Mouse (Mus musculus): ENCODE measurements around the gene Eif3i. TPM values are rescaled to one million over a fixed set of nuclear protein-coding genes. Genes with fewer than 3 reads are reported as not detected.

The Eif3i gene
- 100 to 1,000 TPM; 175 to 192 TPM for polyA plus RNA-seq (2017; shearing (Covaris generic))

DNA sequence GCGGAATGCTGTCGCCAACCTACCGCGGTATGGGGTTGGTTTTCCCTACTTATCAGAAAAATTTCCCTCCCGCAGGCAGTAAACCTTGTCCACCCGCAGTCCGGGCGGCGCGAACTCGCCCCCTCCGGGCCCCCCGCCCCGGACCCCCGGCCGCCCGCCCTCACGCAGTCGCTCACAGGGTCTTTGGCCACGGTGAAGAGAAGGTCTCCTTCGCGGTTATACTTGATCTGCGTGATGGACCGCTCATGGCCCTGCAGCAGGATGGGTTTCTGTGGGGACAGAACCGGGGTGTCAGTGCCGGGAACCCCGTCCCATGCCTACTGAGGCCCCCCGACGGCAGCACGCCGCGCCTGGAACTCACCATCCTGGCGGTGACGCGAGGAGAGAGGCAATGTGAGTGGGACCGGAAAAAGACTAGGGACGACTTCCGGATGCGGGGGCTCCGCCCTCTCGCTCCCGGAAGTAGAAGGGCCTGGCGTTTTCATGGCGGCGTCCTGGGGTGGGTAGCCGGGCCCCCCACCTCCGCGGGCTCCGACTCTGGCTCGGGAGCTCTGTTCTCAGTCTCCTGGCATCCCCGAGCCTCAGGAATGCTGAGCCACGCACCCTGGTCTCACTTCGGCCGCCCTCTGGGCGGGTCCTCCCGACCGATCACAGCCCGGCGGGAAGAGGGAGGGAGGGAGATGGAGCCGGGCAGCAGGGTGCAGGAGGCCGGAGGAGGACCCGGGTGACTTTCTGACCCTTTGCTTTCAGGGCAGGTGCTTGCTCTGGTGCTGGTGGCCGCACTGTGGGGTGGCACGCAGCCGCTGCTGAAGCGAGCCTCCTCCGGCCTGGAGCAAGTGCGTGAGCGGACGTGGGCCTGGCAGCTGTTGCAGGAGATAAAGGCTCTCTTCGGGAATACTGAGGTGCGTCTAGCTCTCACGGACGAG lies at the start of gene Eif3i, which contains the start of gene Tmem234:
TSS of gene Eif3i (minus strand) at position 416 of the 926 bp plus-strand sequence.
TSS of gene Tmem234 (plus strand) at position 436 of the 926 bp plus-strand sequence.

DNA sequence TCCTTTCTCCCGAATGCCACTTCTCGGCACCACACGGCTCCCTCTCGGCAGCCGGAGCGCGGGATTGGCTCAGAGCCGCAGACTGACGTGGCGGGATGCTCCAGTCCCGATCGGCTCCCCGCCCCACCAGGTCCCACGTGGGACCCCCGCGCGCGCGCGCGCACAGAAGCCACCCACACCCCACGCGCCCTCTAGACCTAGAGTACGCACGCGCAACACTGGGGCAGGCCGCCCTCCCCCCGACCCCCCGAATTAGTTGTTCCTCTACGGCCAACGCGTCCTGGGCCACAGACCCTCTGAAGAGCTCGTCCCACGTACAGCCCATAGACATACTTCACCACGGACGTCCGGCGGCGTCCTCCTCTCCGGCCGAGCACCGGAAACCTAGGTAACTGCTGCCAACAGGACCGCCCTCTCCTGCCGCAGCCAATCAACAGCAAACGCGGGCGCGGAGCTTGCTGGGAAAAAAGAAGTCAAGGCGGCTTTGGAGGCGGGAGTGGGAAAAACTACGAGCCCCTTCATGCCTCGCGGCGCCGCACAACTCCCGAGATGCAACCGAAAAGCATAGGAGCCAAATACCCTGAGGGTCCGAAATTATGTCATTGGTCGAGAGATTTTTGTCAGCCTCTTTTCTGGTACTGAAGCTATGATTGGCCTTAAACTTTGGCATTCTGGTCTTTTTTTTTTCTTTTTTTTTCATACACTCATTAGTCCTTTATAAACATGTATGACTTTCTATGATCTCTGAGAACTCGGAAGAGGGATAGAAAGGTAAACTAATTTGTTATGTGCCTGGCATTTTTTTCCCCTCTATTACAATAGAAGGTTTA lies 40.4 kb upstream of the Eif3i start, which contains the start of gene Txlna:
TSS of gene Txlna (minus strand) at position 428 of the 830 bp plus-strand sequence.

GRCm38 (mm10) chr4:129623681-129624091 lies 23.2 kb upstream of the Eif3i start, which contains the start of gene Ccdc28b:
Gene Ccdc28b (minus strand): TSS chr4:129623947.

DNA sequence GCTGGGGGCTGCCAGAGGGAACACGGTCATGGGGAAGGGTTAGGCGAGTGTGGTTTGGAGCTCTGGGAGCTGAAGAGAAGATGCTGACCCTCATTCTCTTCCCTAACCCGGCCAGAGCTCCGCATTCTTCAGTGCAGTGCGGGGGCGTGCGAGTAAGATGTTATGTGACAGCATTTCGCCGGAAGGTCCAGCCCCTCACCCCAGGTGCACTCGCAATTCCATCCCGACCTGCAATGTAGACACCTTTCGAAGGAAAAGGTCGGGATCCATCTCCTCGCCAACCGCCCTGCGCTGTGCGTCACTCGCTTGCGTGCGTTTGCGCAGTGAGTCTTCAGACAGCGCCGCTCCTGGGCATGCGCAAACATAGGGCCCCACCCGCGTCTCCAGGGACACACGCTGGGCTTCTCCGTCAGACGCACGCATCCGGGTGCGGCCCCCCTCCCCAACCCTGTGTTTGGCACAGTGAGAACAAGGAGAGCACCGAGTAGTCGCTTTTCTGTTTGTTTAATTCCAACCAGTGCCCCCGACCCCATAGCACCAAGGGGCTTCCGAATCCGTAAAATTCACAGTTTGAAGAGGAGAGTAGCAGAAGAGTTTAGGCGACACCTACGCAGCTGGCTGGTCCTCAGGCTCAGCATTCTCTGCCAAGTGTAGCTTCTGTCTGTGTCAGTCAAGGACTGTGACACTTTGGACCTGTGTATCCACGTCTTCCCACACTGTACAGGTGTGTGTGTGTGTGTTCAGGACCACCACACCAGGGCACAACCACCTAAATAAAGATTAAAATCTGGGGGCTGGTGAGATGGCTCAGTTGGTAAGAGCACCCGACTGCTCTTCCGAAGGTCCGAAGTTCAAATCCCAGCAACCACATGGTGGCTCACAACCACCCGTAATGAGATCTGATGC lies 18.6 kb upstream of the Eif3i start, which contains the start of gene Iqcc:
TSS of gene Iqcc (minus strand) at position 314 of the 906 bp plus-strand sequence.

GRCm38 (mm10) chr4:129614093-129614492 lies 13.6 kb upstream of the Eif3i start, which contains the start of gene Dcdc2b:
Gene Dcdc2b (minus strand): TSS chr4:129614257.

DNA sequence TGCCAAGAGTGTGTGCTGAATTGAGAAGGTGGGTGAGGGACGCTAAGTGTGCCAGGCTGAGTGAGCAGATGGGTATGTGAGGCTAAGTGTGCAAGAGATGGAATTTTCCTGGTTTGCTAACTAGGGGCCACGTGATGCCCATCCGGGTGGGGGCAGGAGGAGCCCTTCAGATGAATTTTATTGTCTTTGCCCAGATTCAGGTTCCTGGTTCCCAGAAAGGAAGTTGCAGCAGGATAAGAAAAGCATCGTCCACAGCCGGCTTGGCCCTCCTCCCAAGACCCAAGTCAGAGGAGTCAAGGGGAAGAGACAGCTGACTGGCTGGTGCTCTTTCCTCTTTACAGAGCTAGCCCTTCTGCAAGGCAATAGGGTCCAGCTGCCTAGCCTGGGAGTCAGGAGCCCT lies 22.0 kb downstream of the Eif3i start, which contains the start of gene Fam167b:
TSS of gene Fam167b (minus strand) at position 84 of the 400 bp plus-strand sequence.

DNA sequence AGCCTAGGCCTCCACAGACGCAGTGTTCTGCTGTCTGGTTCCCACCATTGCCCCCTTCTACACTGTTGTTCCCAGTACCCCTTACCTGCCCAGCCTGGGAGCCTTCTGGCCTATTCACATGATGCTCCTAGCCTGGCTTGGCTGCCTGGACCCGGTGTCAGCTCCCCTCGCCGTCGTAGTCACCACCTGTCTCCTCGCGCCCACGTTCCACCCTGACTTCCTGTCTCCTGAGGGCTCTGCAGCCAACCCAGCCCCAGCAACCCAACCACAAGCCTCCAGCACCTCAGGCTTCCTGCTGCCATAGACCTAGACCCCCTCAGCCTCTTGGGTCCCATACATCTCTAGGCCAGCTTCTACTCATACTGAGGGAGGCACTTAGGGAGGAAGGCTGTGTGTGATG lies 27.0 kb downstream of the Eif3i start, which contains the start of gene Lck:
TSS of gene Lck (minus strand) at position 212 of the 400 bp plus-strand sequence.

GRCm38 (mm10) chr4:129542592-129543141 lies 57.8 kb downstream of the Eif3i start, which contains the start of gene Hdac1:
Gene Hdac1 (minus strand): TSS chr4:129542713.

Other genes starting within 250 kb of the Eif3i start
- gene Zbtb8a, start 222.5 kb downstream of the Eif3i start, polyA plus RNA-seq (2017; shearing (Covaris generic)) = 10 to 100 TPM; 10.9 to 17.0 TPM
- gene Zbtb8b, start 159.8 kb downstream of the Eif3i start, polyA plus RNA-seq (2017; shearing (Covaris generic)) = under 1 TPM; 0.05 to 0.15 TPM
- 10 to 100 TPM; 32.3 to 41.6 TPM for gene Bsdc1, start 139.1 kb downstream of the Eif3i start, polyA plus RNA-seq (2017; shearing (Covaris generic))
- under 1 TPM in 1 of 2 experiments, not detected in 1; 0.12 TPM for gene Tssk3, start 109.6 kb downstream of the Eif3i start, polyA plus RNA-seq (2017; shearing (Covaris generic))
- under 1 TPM in 1 of 2 experiments, not detected in 1; 0.67 TPM for gene Fam229a, start 109.5 kb downstream of the Eif3i start, polyA plus RNA-seq (2017; shearing (Covaris generic))
- gene Marcksl1, start 87.1 kb downstream of the Eif3i start, polyA plus RNA-seq (2017; shearing (Covaris generic)) = 10 to 100 TPM; 35.3 to 36.6 TPM
- gene Hdac1, start 57.9 kb downstream of the Eif3i start, polyA plus RNA-seq (2017; shearing (Covaris generic)) = 100 to 1,000 TPM; 277 to 296 TPM
- 1,000 to 10,000 TPM; 1,474 to 1,514 TPM for gene Lck, start 27.0 kb downstream of the Eif3i start, polyA plus RNA-seq (2017; shearing (Covaris generic))
- under 1 TPM; 0.42 to 0.60 TPM for gene Fam167b, start 22.1 kb downstream of the Eif3i start, polyA plus RNA-seq (2017; shearing (Covaris generic))
- gene Tmem234, start within 50 bp of the Eif3i start, polyA plus RNA-seq (2017; shearing (Covaris generic)) = 100 to 1,000 TPM; 197 to 198 TPM
- gene Dcdc2b, start 13.6 kb upstream of the Eif3i start, polyA plus RNA-seq (2017; shearing (Covaris generic)) = 1 to 10 TPM; 3.3 to 5.4 TPM
- 10 to 100 TPM; 30.2 to 39.2 TPM for gene Iqcc, start 18.5 kb upstream of the Eif3i start, polyA plus RNA-seq (2017; shearing (Covaris generic))
- 10 to 100 TPM; 41.9 to 47.5 TPM for gene Ccdc28b, start 23.3 kb upstream of the Eif3i start, polyA plus RNA-seq (2017; shearing (Covaris generic))
- 10 to 100 TPM; 59.2 to 70.3 TPM for gene Txlna, start 40.4 kb upstream of the Eif3i start, polyA plus RNA-seq (2017; shearing (Covaris generic))
- 10 to 100 TPM; 20.0 to 21.9 TPM for gene Kpna6, start 72.1 kb upstream of the Eif3i start, polyA plus RNA-seq (2017; shearing (Covaris generic))
- 10 to 100 TPM; 19.2 to 20.0 TPM for gene Tmem39b, start 96.2 kb upstream of the Eif3i start, polyA plus RNA-seq (2017; shearing (Covaris generic))
- gene Khdrbs1, start 141.7 kb upstream of the Eif3i start, polyA plus RNA-seq (2017; shearing (Covaris generic)) = 100 to 1,000 TPM; 154 to 160 TPM
- 100 to 1,000 TPM; 419 to 434 TPM for gene Ptp4a2, start 210.6 kb upstream of the Eif3i start, polyA plus RNA-seq (2017; shearing (Covaris generic))